Mouse (Mus musculus) midbrain, embryonic 13.5 days (tissue): ENCODE measurements at regions not wholly inside any gene's neighbourhood (a gene's known extent, or its start where the extent isn't known, plus 50 kb on each side); places are given as distances from the start of the nearest gene placed in this dataset.

Experiments
- ATAC-seq: fragments of 200-750 bp; cut with Nextera tagmentation; 2 replicates; pipeline ENCODE4 v1.8.0; 2017; ENCODE audit warnings: mild to moderate bottlenecking, moderate TSS enrichment, moderate library complexity
- H3K27ac ChIP-seq: fragments of 300-500 bp; sonication (generic); 2 replicates; pipeline ENCODE4 v1.5.1; 2015; ENCODE audit warnings: inconsistent platforms, mild to moderate bottlenecking, moderate library complexity
- H3K27me3 ChIP-seq: fragments of 300-500 bp; sonication (generic); 2 replicates; pipeline ENCODE4 v1.6.1; 2015; ENCODE audit warnings: mild to moderate bottlenecking, inconsistent platforms
- H3K36me3 ChIP-seq: fragments of 300-500 bp; sonication (generic); 2 replicates; pipeline ENCODE4 v1.6.1; 2015; ENCODE audit warnings: mild to moderate bottlenecking, inconsistent platforms
- H3K4me1 ChIP-seq: fragments of 300-500 bp; sonication (generic); replicated peaks from 2 replicates; pipeline ENCODE4 v1.6.1; 2015; ENCODE audit warnings: inconsistent platforms
- H3K4me2 ChIP-seq: fragments of 300-500 bp; sonication (generic); replicated peaks from 2 replicates; pipeline ENCODE4 v1.6.1; 2015; ENCODE audit warnings: moderate library complexity, mild to moderate bottlenecking, inconsistent platforms
- H3K4me3 ChIP-seq: fragments of 300-500 bp; sonication (generic); replicated peaks from 2 replicates; pipeline ENCODE4 v1.5.1; 2015; ENCODE audit warnings: mild to moderate bottlenecking, inconsistent platforms
- H3K9ac ChIP-seq: fragments of 300-500 bp; sonication (generic); replicated peaks from 2 replicates; pipeline ENCODE4 v1.6.1; 2015; ENCODE audit warnings: mild to moderate bottlenecking, inconsistent platforms
- H3K9me3 ChIP-seq: fragments of 300-500 bp; sonication (generic); 2 replicates; pipeline ENCODE4 v1.6.1; 2016; ENCODE audit warnings: mild to moderate bottlenecking, inconsistent platforms
- WGBS: fragments of 180-500 bp; shearing (Covaris S2); methylation state at CpG from one replicate; pipeline ENCODE4 v1.1.7; 2015; 5-methylcytosine and 5-hydroxymethylcytosine counted together

DNA sequence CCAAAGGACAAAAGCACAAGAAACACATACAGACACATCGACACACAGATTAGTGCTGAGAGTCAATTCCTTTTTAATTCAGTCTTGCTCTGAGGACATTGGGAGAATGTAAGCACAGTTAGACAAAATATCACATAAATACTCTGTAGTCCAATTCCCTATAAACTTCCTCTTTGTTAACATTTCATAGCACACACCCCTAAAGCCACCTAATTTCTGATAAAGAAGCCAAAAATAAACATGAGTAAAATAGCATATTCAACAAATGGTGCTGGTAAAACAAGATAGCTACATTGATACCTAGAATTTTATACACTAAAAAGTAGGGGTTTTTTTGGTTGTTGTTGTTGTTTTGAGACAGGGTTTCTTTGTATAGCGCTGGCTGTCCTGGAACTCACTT, 356.6 kb downstream of the Smarca1 start:
- no peak for ATAC-seq
- no peak overlapping the region for H3K9ac ChIP-seq
- no peak overlapping the region for H3K4me3 ChIP-seq
- H3K27me3 ChIP-seq, result no peaks in the 10 kb centered on the region
- H3K9me3 ChIP-seq, result no peaks in the 10 kb centered on the region
- WGBS, result 76% methylated on average over 2 of the region's 2 CpGs
- no peaks in the 10 kb centered on the region for H3K4me1 ChIP-seq
- no peak overlapping the region for H3K27ac ChIP-seq
- no peak overlapping the region for H3K4me2 ChIP-seq
- no peaks in the 10 kb centered on the region for H3K36me3 ChIP-seq

DNA sequence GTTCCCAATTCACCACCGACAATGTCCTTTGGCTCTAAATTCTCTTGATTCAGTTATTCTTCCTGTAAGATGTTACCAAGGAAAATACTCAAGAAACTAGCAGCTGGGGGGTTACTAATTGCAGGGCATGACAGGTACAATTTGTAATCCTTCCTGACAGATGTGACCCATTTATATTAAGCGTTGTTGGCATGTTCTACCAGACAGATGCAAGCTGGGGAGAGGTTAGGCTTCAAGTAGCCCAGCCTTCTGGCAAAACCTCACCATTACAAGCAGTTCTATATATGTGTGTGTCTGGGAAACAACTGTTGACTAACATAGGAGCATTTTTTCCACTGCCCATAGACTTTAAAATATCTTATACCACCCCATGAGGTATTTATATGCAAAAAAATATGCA, 397.7 kb downstream of the Smarca1 start:
- ATAC-seq, result no peak
- Histone ChIP-seq H3K4me2 (no peak overlapping the region), H3K27ac (no peak overlapping the region), H3K36me3 (no peaks in the 10 kb centered on the region), H3K9ac (no peak overlapping the region), H3K4me3 (no peak overlapping the region), H3K27me3 (no peaks in the 10 kb centered on the region), H3K9me3 (no peaks in the 10 kb centered on the region), H3K4me1 (no peaks in the 10 kb centered on the region)
- 42% methylated on average over 2 of the region's 2 CpGs for WGBS

DNA sequence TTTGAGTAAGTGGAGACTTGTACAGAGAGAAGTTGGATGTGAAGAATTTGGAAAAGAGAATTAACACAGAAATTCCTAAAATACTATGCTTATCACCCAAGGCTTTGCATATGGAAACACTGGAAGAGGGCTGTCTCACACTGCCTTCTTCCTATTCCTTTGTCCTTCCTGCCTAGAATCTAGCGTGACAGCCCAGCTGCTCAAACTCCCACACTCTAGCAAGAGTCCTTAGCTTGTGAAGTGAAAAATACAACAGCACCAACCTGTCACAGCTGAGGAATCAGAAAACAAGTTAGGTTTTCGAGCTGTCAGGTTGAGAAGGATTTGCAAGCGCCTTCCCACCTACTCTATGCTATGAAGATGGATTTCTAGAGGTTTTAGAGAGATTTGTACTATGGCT, 410.0 kb downstream of the Smarca1 start:
- Histone ChIP-seq H3K36me3 (no peaks in the 10 kb centered on the region), H3K27ac (no peak overlapping the region), H3K4me1 (no peaks in the 10 kb centered on the region), H3K9ac (no peak overlapping the region), H3K4me2 (no peak overlapping the region), H3K27me3 (no peaks in the 10 kb centered on the region), H3K9me3 (no peaks in the 10 kb centered on the region), H3K4me3 (no peak overlapping the region)
- ATAC-seq, result no peak
- WGBS, result 56% methylated on average over 3 of the region's 3 CpGs

DNA sequence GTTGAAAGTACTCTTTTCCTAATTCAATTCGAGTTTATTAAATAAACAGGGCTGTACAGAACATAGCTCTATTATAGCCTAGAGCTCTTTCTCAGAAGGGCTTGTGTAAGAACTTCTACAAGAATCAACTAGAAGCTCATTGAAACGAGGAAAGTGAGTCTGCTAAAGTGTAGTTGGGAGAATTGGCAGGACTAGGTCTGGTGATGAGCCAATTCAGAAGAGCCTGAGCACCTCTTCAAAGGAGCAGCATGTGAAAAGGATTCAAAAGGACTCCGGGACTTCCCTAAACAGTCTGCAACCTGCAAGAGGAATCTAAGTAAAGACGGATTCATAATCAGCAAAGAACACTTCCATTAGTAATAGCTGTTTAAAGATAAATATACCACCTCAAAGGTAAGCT, 414.5 kb downstream of the Smarca1 start:
- no peaks in the 10 kb centered on the region for H3K9me3 ChIP-seq
- no peak overlapping the region for H3K27ac ChIP-seq
- no peaks in the 10 kb centered on the region for H3K27me3 ChIP-seq
- H3K4me2 ChIP-seq, result no peak overlapping the region
- ATAC-seq, result no peak
- no peak overlapping the region for H3K4me3 ChIP-seq
- no peak overlapping the region for H3K9ac ChIP-seq
- WGBS, result 69% methylated on average over 4 of the region's 4 CpGs
- no peaks in the 10 kb centered on the region for H3K36me3 ChIP-seq
- no peaks in the 10 kb centered on the region for H3K4me1 ChIP-seq

DNA sequence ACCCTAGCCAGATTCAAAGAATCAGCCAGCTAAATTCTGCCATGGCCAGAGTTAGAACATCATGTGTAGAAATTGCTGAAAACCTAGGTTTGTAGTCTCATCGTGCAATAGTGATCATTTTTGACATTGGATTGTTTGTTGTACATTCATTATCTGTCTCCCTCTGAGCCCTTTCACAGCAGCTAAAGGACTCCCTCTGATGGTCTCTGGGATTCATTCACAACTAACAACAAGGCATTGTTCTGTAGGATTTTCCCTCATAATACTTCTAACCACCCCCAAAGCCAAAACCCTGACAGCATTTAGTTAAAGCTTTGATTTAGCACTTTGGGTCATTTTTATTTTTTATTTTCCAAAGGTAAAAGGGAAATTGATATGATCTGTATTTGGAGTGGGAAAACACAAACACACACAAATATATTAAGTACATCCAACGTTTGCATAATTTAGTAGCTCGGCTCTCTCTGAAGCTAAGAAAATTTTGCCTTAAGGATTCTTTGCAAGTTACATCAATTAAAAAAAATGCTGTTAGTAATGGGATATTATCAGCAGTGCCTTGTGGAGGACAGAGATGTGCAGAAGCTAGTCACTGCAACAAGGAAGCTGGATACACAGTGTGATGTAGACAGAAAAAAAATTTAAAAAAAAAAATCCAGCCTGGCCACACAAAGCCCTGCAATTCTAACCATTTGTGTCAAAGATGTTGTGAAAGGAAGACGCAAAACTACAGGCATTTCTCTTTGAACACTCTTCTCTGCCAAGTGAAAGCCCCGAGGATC, 425.9 kb downstream of the Smarca1 start:
- Histone ChIP-seq H3K4me2 (no peak overlapping the region), H3K27me3 (no peaks in the 10 kb centered on the region), H3K27ac (peak overlapping the region; percentile 63), H3K4me1 (peaks cover 9% of the 10 kb centered on the region), H3K9ac (no peak overlapping the region), H3K9me3 (no peaks in the 10 kb centered on the region), H3K36me3 (no peaks in the 10 kb centered on the region), H3K4me3 (no peak overlapping the region)
- WGBS, result 35% methylated on average over 5 of the region's 5 CpGs
- ATAC-seq, result peak; percentile 64

DNA sequence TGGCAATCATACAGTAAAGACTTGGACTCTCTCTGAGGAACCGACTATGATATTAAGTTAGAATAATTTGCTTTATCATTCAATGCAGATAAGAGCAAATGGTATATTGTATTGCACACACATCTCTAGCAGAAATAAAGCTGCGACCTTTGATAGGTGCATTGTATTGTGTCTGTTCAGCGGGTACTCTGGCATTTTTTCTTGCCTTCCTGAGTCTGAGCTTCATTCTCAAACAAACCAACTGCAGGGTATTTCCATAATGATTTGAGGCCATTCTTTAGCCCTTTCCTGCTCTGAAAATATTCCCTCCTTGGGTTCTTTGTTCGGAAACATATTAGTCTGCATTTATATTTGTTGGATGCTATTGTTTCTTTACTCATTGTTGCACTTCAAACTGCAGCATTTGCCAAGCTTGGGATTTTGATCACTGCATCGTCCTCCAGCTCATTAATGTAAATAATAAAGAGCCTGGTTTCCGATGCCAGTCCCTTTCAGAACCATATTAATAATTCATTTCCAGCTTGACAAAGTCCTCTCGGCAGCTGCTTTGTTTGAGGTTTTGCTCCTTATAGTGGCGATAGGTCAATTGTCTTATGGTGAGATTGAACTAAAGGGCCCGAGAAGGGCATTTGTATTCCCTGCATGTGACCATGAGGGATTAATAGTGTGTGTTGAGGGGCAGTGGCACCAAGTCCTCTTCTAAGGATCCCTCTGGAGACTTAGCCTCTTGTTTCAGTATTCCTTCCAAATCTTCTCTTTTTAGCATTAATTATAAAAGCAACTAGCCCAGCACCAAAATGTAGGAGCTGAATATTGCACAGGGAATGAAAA, 430.9 kb downstream of the Smarca1 start:
- no peak overlapping the region for H3K9ac ChIP-seq
- H3K9me3 ChIP-seq, result no peaks in the 10 kb centered on the region
- peak; percentile 86 for ATAC-seq
- no peaks in the 10 kb centered on the region for H3K27me3 ChIP-seq
- no peaks in the 10 kb centered on the region for H3K36me3 ChIP-seq
- H3K4me3 ChIP-seq, result no peak overlapping the region
- H3K4me2 ChIP-seq, result no peak overlapping the region
- H3K27ac ChIP-seq, result peak overlapping the region; percentile 78
- 35% methylated on average over 9 of the region's 9 CpGs for WGBS
- H3K4me1 ChIP-seq, result peaks cover 9% of the 10 kb centered on the region; the same call in 1 of the 2 replicates
